Mouse (Mus musculus) heart, embryonic 16.5 days (tissue): ENCODE measurements around the gene Pknox2. TPM values are rescaled to one million over a fixed set of nuclear protein-coding genes. Genes with fewer than 3 reads are reported as not detected.

ENCODE experiments used
- ATAC-seq: fragments of 200-750 bp; cut with Nextera tagmentation; replicated peaks from 2 replicates; pipeline ENCODE4 v1.8.0; 2017; ENCODE audit warnings: moderate number of reproducible peaks; ENCODE audit not compliant: insufficient read depth, low FRiP score; ENCODE audit errors: extremely low read depth
- H3K27ac ChIP-seq: fragments of 300-500 bp; sonication (generic); 2 replicates; pipeline ENCODE4 v1.5.1; 2014; ENCODE audit warnings: mild to moderate bottlenecking, low read length, control low read depth, moderate library complexity
- H3K27me3 ChIP-seq: fragments of 300-500 bp; sonication (generic); 2 replicates; pipeline ENCODE4 v1.6.1; 2014; ENCODE audit warnings: low read length, mixed read lengths; ENCODE audit not compliant: control insufficient read depth, insufficient read depth
- H3K36me3 ChIP-seq: fragments of 300-500 bp; sonication (generic); 2 replicates; pipeline ENCODE4 v1.6.1; 2014; ENCODE audit not compliant: control insufficient read depth, insufficient read depth
- H3K4me1 ChIP-seq: fragments of 300-500 bp; sonication (generic); 2 replicates; pipeline ENCODE4 v1.6.1; 2014; ENCODE audit warnings: low read length, mixed read lengths; ENCODE audit not compliant: control insufficient read depth, insufficient read depth
- H3K4me2 ChIP-seq: fragments of 300-500 bp; sonication (generic); 2 replicates; pipeline ENCODE4 v1.6.1; 2014; ENCODE audit warnings: low read depth, mild to moderate bottlenecking, control low read depth, low read length
- H3K4me3 ChIP-seq: fragments of 300-500 bp; sonication (generic); 2 replicates; pipeline ENCODE4 v1.5.1; 2014; ENCODE audit warnings: mild to moderate bottlenecking, control low read depth, low read length
- H3K9ac ChIP-seq: fragments of 300-500 bp; sonication (generic); 2 replicates; pipeline ENCODE4 v1.6.1; 2014; ENCODE audit warnings: low read length, control low read depth
- H3K9me3 ChIP-seq: fragments of 300-500 bp; sonication (generic); replicated peaks from 2 replicates; pipeline ENCODE4 v1.6.1; 2016; ENCODE audit warnings: low read length; ENCODE audit not compliant: control insufficient read depth
- WGBS: fragments of 180-500 bp; shearing (Covaris S2); extraction: QIAGEN DNeasy Blood & Tissue Kit; methylation state at CpG from one replicate; pipeline ENCODE4 v1.1.7; 2014; 5-methylcytosine and 5-hydroxymethylcytosine counted together
- polyA plus RNA-seq: library from polyadenylated mRNA; unstranded; fragments of >200 nt; fragmentation: Nextera tagmentation; extraction: Ambion mirVana; gene quantifications from 2 replicates; pipeline ENCODE4 v1.2.1, GENCODE M21; 2015

Gene Pknox2
- polyA plus RNA-seq, 1 experiment from 2014 or later: 3.9 TPM

GRCm38 (mm10) chr9:37099595-37099994 is 47.6 kb downstream of the Pknox2 start:
- ATAC-seq: no peak

GRCm38 (mm10) chr9:37098600-37098999 is 48.6 kb downstream of the Pknox2 start:
- no peak overlapping the region for H3K9ac ChIP-seq
- H3K27me3 ChIP-seq: no peaks in the 10 kb centered on the region
- peaks cover 2% of the 10 kb centered on the region; the same call in 1 of the 2 replicates for H3K4me1 ChIP-seq
- H3K4me3 ChIP-seq: no peak overlapping the region
- no peak overlapping the region for H3K4me2 ChIP-seq
- H3K9me3 ChIP-seq: no peaks in the 10 kb centered on the region
- H3K36me3 ChIP-seq: no peaks in the 10 kb centered on the region
- 84% methylated on average over 3 of the region's 3 CpGs for WGBS
- ATAC-seq: no peak
- H3K27ac ChIP-seq: no peak overlapping the region

More at GRCm38 (mm10) chr9:37099595-37099994, 47.6 kb downstream of the Pknox2 start:
- Histone ChIP-seq H3K4me3 (no peak overlapping the region), H3K27ac (no peak overlapping the region; the same call in 1 of the 2 replicates), H3K36me3 (no peaks in the 10 kb centered on the region), H3K9me3 (no peaks in the 10 kb centered on the region), H3K4me1 (peaks cover 2% of the 10 kb centered on the region; the same call in 1 of the 2 replicates), H3K9ac (no peak overlapping the region), H3K27me3 (no peaks in the 10 kb centered on the region), H3K4me2 (no peak overlapping the region)
- WGBS: 70% methylated on average over 3 of the region's 3 CpGs

GRCm38 (mm10) chr9:37094230-37094990 is 52.8 kb downstream of the Pknox2 start:
- no peak overlapping the region for H3K9ac ChIP-seq
- 71% methylated on average over 11 of the region's 11 CpGs for WGBS
- H3K4me1 ChIP-seq: no peaks in the 10 kb centered on the region
- H3K4me3 ChIP-seq: no peak overlapping the region
- no peak overlapping the region for H3K27ac ChIP-seq
- H3K36me3 ChIP-seq: no peaks in the 10 kb centered on the region
- no peaks in the 10 kb centered on the region for H3K9me3 ChIP-seq
- ATAC-seq: no peak
- H3K27me3 ChIP-seq: no peaks in the 10 kb centered on the region
- no peak overlapping the region for H3K4me2 ChIP-seq

GRCm38 (mm10) chr9:37093086-37093485 is 54.1 kb downstream of the Pknox2 start:
- Histone ChIP-seq H3K9ac (no peak overlapping the region), H3K4me2 (no peak overlapping the region), H3K4me1 (no peaks in the 10 kb centered on the region), H3K4me3 (no peak overlapping the region), H3K27me3 (no peaks in the 10 kb centered on the region), H3K36me3 (no peaks in the 10 kb centered on the region), H3K27ac (no peak overlapping the region), H3K9me3 (no peaks in the 10 kb centered on the region)
- ATAC-seq: no peak
- WGBS: 23% methylated on average over 5 of the region's 5 CpGs

GRCm38 (mm10) chr9:37089894-37090652 is 57.1 kb downstream of the Pknox2 start:
- Histone ChIP-seq H3K9me3 (no peaks in the 10 kb centered on the region), H3K4me3 (no peak overlapping the region), H3K36me3 (no peaks in the 10 kb centered on the region), H3K27ac (no peak overlapping the region), H3K27me3 (no peaks in the 10 kb centered on the region), H3K4me1 (peaks cover 12% of the 10 kb centered on the region), H3K4me2 (no peak overlapping the region), H3K9ac (no peak overlapping the region)
- no peak for ATAC-seq
- 71% methylated on average over 6 of the region's 6 CpGs for WGBS

GRCm38 (mm10) chr9:37085370-37085769 is 61.8 kb downstream of the Pknox2 start:
- no peak overlapping the region for H3K4me3 ChIP-seq
- no peaks in the 10 kb centered on the region for H3K9me3 ChIP-seq
- H3K27me3 ChIP-seq: no peaks in the 10 kb centered on the region
- H3K4me1 ChIP-seq: peaks cover 12% of the 10 kb centered on the region
- ATAC-seq: peak; percentile 76
- H3K4me2 ChIP-seq: no peak overlapping the region
- H3K9ac ChIP-seq: no peak overlapping the region
- no peaks in the 10 kb centered on the region for H3K36me3 ChIP-seq
- no peak overlapping the region for H3K27ac ChIP-seq
- 34% methylated on average over 2 of the region's 2 CpGs for WGBS

- no peak overlapping the region for H3K4me2 ChIP-seq
- WGBS: 88% methylated on average over 10 of the region's 10 CpGs
- no peaks in the 10 kb centered on the region for H3K27me3 ChIP-seq
- no peak overlapping the region for H3K4me3 ChIP-seq
- no peaks in the 10 kb centered on the region for H3K36me3 ChIP-seq
- H3K4me1 ChIP-seq: peaks cover 12% of the 10 kb centered on the region
- no peak for ATAC-seq
- no peaks in the 10 kb centered on the region for H3K9me3 ChIP-seq
- H3K27ac ChIP-seq: no peak overlapping the region
- H3K9ac ChIP-seq: no peak overlapping the region
These were observed 65.0 kb downstream of the Pknox2 start for GRCm38 (mm10) chr9:37082246-37082645.

GRCm38 (mm10) chr9:37080309-37080708 is 66.9 kb downstream of the Pknox2 start:
- Histone ChIP-seq H3K4me1 (peaks cover 3% of the 10 kb centered on the region), H3K9ac (no peak overlapping the region), H3K9me3 (no peaks in the 10 kb centered on the region), H3K36me3 (no peaks in the 10 kb centered on the region), H3K27me3 (no peaks in the 10 kb centered on the region), H3K4me3 (no peak overlapping the region), H3K27ac (no peak overlapping the region), H3K4me2 (no peak overlapping the region)
- WGBS: 77% methylated on average over 6 of the region's 6 CpGs
- ATAC-seq: no peak

- Histone ChIP-seq H3K4me3 (no peak overlapping the region), H3K4me2 (no peak overlapping the region), H3K9ac (no peak overlapping the region), H3K27ac (no peak overlapping the region), H3K27me3 (no peaks in the 10 kb centered on the region; the same call in 1 of the 2 replicates), H3K4me1 (no peaks in the 10 kb centered on the region), H3K9me3 (no peaks in the 10 kb centered on the region), H3K36me3 (no peaks in the 10 kb centered on the region)
- 72% methylated on average over 2 of the region's 2 CpGs for WGBS
- no peak for ATAC-seq
These were observed 70.2 kb downstream of the Pknox2 start for GRCm38 (mm10) chr9:37077063-37077418.
